Mouse (Mus musculus): Measurements from ENCODE around the gene Slc45a1.

DNA sequence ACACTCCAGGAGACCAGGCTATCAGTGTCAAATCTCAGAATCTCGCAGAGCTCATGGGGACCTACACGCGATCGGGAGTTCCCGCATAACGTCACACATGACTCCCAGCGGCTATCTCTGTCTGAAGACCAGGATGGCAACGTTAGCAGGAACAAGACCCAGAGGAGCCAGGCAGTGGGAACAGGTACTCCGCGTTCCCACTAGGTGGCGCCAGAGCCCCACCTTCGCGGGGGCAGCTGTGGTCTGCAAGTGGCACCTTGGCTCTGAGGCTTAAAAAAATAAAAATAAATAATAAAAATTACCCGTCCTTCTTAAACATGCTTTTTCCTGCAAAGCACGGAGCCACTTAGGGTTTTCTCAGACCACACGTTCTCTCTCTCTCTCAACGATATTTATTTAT lies 4.0 kb upstream of the Slc45a1 start:
- TF ChIP-seq GATA1 (IDR thresholded peaks at IDR 0.05; ENCODE audit: borderline replicate concordance, low read length) = no peak
- TF ChIP-seq FLI1 (IDR thresholded peaks at IDR 0.05; ENCODE audit: low read length) = no peak

All from megakaryocyte, embryonic 14.5 days (primary cell).